Mouse (Mus musculus): ENCODE results near the gene Gm21312. TPM values are rescaled to one million over a fixed set of nuclear protein-coding genes. Genes with fewer than 3 reads are reported as not detected.
"Not testable (repeated sequence)": the region's sequence is repeated elsewhere in the genome, so short reads cannot be mapped to it uniquely, and the experiment has no call there.

Gene Gm21312
- 0.09 TPM in 1 of 2 replicates, not detected in the other for polyA plus RNA-seq (2012; rRNA removed)
- not detected in 2 replicates for polyA plus RNA-seq (2014; fragmentation: Nextera tagmentation; extraction: Ambion mirVana)

GRCm38 (mm10) chr10:104176724-104177123 is at the start of gene Gm21312:
TSS of gene Gm21312 (plus strand) at chr10:104177024.
- not testable (repeated sequence) for ATAC-seq (ENCODE audit: low FRiP score, low read depth); H3K4me2 ChIP-seq (replicated peaks; ENCODE audit: low read depth, low read length, severe bottlenecking); H3K27me3 ChIP-seq (ENCODE audit: control insufficient read depth, insufficient read depth, low read length); H3K4me1 ChIP-seq (ENCODE audit: control insufficient read depth, insufficient read depth, low read length); H3K27ac ChIP-seq (replicated peaks; ENCODE audit: low read depth, low read length); H3K9ac ChIP-seq (ENCODE audit: low read depth, low read length, severe bottlenecking); H3K4me3 ChIP-seq (replicated peaks; ENCODE audit: low read length); H3K9me3 ChIP-seq (ENCODE audit: control insufficient read depth, low read length); H3K36me3 ChIP-seq (ENCODE audit: control insufficient read depth, insufficient read depth, low read length); DNase-seq (ENCODE audit: low spot score)
- WGBS: no CpG with 5 or more reads among the region's 3 CpGs

GRCm38 (mm10) chr10:104142687-104143086 is 34.1 kb upstream of the Gm21312 start, which contains the start of gene Gm21293:
TSS of gene Gm21293 (plus strand) at chr10:104142987.
- not testable (repeated sequence) for H3K27ac ChIP-seq (replicated peaks; ENCODE audit: low read depth, low read length); DNase-seq (ENCODE audit: low spot score); H3K9ac ChIP-seq (ENCODE audit: low read depth, low read length, severe bottlenecking); H3K4me2 ChIP-seq (replicated peaks; ENCODE audit: low read depth, low read length, severe bottlenecking); ATAC-seq (ENCODE audit: low FRiP score, low read depth); H3K36me3 ChIP-seq (ENCODE audit: control insufficient read depth, insufficient read depth, low read length); H3K4me1 ChIP-seq (ENCODE audit: control insufficient read depth, insufficient read depth, low read length); H3K9me3 ChIP-seq (ENCODE audit: control insufficient read depth, low read length); H3K27me3 ChIP-seq (ENCODE audit: control insufficient read depth, insufficient read depth, low read length); H3K4me3 ChIP-seq (replicated peaks; ENCODE audit: low read length)
- no CpG with 5 or more reads among the region's 3 CpGs for WGBS

GRCm38 (mm10) chr10:104151197-104151596 is 25.6 kb upstream of the Gm21312 start, which contains the start of gene Gm6763:
TSS of gene Gm6763 (plus strand) at chr10:104151497.
- not testable (repeated sequence) for H3K4me3 ChIP-seq (replicated peaks; ENCODE audit: low read length); H3K4me1 ChIP-seq (ENCODE audit: control insufficient read depth, insufficient read depth, low read length); H3K4me2 ChIP-seq (replicated peaks; ENCODE audit: low read depth, low read length, severe bottlenecking); H3K9ac ChIP-seq (ENCODE audit: low read depth, low read length, severe bottlenecking); ATAC-seq (ENCODE audit: low FRiP score, low read depth); H3K36me3 ChIP-seq (ENCODE audit: control insufficient read depth, insufficient read depth, low read length); DNase-seq (ENCODE audit: low spot score); H3K9me3 ChIP-seq (ENCODE audit: control insufficient read depth, low read length); H3K27ac ChIP-seq (replicated peaks; ENCODE audit: low read depth, low read length); H3K27me3 ChIP-seq (ENCODE audit: control insufficient read depth, insufficient read depth, low read length)
- WGBS: no CpG with 5 or more reads among the region's 3 CpGs

- not testable (repeated sequence) for H3K27me3 ChIP-seq (ENCODE audit: control insufficient read depth, insufficient read depth, low read length); H3K4me3 ChIP-seq (replicated peaks; ENCODE audit: low read length); H3K27ac ChIP-seq (replicated peaks; ENCODE audit: low read depth, low read length); H3K4me1 ChIP-seq (ENCODE audit: control insufficient read depth, insufficient read depth, low read length); H3K36me3 ChIP-seq (ENCODE audit: control insufficient read depth, insufficient read depth, low read length); DNase-seq (ENCODE audit: low spot score); H3K4me2 ChIP-seq (replicated peaks; ENCODE audit: low read depth, low read length, severe bottlenecking); ATAC-seq (ENCODE audit: low FRiP score, low read depth); H3K9me3 ChIP-seq (ENCODE audit: control insufficient read depth, low read length); H3K9ac ChIP-seq (ENCODE audit: low read depth, low read length, severe bottlenecking)
- WGBS: no CpG with 5 or more reads among the region's 3 CpGs
Observed at GRCm38 (mm10) chr10:104159706-104160105, 17.1 kb upstream of the Gm21312 start, which contains the start of gene Gm8764. TSS of gene Gm8764 (plus strand) at chr10:104160006.

- WGBS: no CpG with 5 or more reads among the region's 3 CpGs
- ATAC-seq (ENCODE audit: low FRiP score, low read depth): not testable (repeated sequence)
Observed at GRCm38 (mm10) chr10:104168215-104168614, 8.6 kb upstream of the Gm21312 start, which contains the start of gene Gm21304. TSS of gene Gm21304 (plus strand) at chr10:104168515.

GRCm38 (mm10) chr10:104185233-104185632 is 8.4 kb downstream of the Gm21312 start, which contains the start of gene Gm20765:
TSS of gene Gm20765 (plus strand) at chr10:104185533.
- not testable (repeated sequence) for H3K27me3 ChIP-seq (ENCODE audit: control insufficient read depth, insufficient read depth, low read length); H3K36me3 ChIP-seq (ENCODE audit: control insufficient read depth, insufficient read depth, low read length); ATAC-seq (ENCODE audit: low FRiP score, low read depth); H3K4me2 ChIP-seq (replicated peaks; ENCODE audit: low read depth, low read length, severe bottlenecking); H3K9ac ChIP-seq (ENCODE audit: low read depth, low read length, severe bottlenecking); DNase-seq (ENCODE audit: low spot score); H3K27ac ChIP-seq (replicated peaks; ENCODE audit: low read depth, low read length); H3K4me3 ChIP-seq (replicated peaks; ENCODE audit: low read length); H3K9me3 ChIP-seq (ENCODE audit: control insufficient read depth, low read length); H3K4me1 ChIP-seq (ENCODE audit: control insufficient read depth, insufficient read depth, low read length)
- no CpG with 5 or more reads among the region's 3 CpGs for WGBS

More at GRCm38 (mm10) chr10:104168215-104168614, 8.6 kb upstream of the Gm21312 start, which contains the start of gene Gm21304:
- not testable (repeated sequence) for H3K27me3 ChIP-seq (ENCODE audit: control insufficient read depth, insufficient read depth, low read length); H3K9me3 ChIP-seq (ENCODE audit: control insufficient read depth, low read length); H3K27ac ChIP-seq (replicated peaks; ENCODE audit: low read depth, low read length); H3K36me3 ChIP-seq (ENCODE audit: control insufficient read depth, insufficient read depth, low read length); DNase-seq (ENCODE audit: low spot score); H3K4me2 ChIP-seq (replicated peaks; ENCODE audit: low read depth, low read length, severe bottlenecking); H3K4me1 ChIP-seq (ENCODE audit: control insufficient read depth, insufficient read depth, low read length); H3K4me3 ChIP-seq (replicated peaks; ENCODE audit: low read length); H3K9ac ChIP-seq (ENCODE audit: low read depth, low read length, severe bottlenecking)

GRCm38 (mm10) chr10:104193742-104194141 is 16.9 kb downstream of the Gm21312 start, which contains the start of gene Gm4340:
TSS of gene Gm4340 (plus strand) at chr10:104194042.
- H3K27ac ChIP-seq (replicated peaks; ENCODE audit: low read depth, low read length); H3K9ac ChIP-seq (ENCODE audit: low read depth, low read length, severe bottlenecking); H3K9me3 ChIP-seq (ENCODE audit: control insufficient read depth, low read length); H3K4me3 ChIP-seq (replicated peaks; ENCODE audit: low read length); H3K4me1 ChIP-seq (ENCODE audit: control insufficient read depth, insufficient read depth, low read length); DNase-seq (ENCODE audit: low spot score); H3K36me3 ChIP-seq (ENCODE audit: control insufficient read depth, insufficient read depth, low read length); H3K4me2 ChIP-seq (replicated peaks; ENCODE audit: low read depth, low read length, severe bottlenecking); H3K27me3 ChIP-seq (ENCODE audit: control insufficient read depth, insufficient read depth, low read length); ATAC-seq (ENCODE audit: low FRiP score, low read depth): not testable (repeated sequence)
- WGBS: no CpG with 5 or more reads among the region's 3 CpGs
